Mouse (Mus musculus) MEL (cell line): ENCODE data around the gene Prep. TPM values are rescaled to one million over a fixed set of nuclear protein-coding genes. Genes with fewer than 3 reads are reported as not detected.

Experiments used
- DNase-seq: peaks from one replicate; pipeline ENCODE4 v3.0.0; 2011; ENCODE audit warnings: low read depth, low spot score
- H3K27ac ChIP-seq: 2 replicates; pipeline ENCODE4 v1.5.1; 2012; ENCODE audit warnings: low read depth, mild to moderate bottlenecking, control low read depth, low read length, moderate library complexity; ENCODE audit not compliant: control insufficient read depth
- H3K27me3 ChIP-seq, 2 experiments: fragments of 150-350 bp in 1 of 2; sonication (generic) in 1 of 2; 2 replicates each; pipeline ENCODE4 v1.6.1; 2012; ENCODE audit warnings: low read length in 2 of 2, mild to moderate bottlenecking in 2 of 2, improper control_type of control experiment in 1 of 2, moderate library complexity in 1 of 2; ENCODE audit not compliant: insufficient read depth in 2 of 2, control insufficient read depth in 1 of 2
- H3K36me3 ChIP-seq, 2 experiments: 2 replicates each; pipeline ENCODE4 v1.6.1; 2012 to 2014; ENCODE audit warnings: low read length in 2 of 2, improper control_type of control experiment in 1 of 2, inconsistent platforms in 1 of 2, mild to moderate bottlenecking in 1 of 2; ENCODE audit not compliant: insufficient read depth in 2 of 2, control insufficient read depth in 1 of 2
- H3K4me1 ChIP-seq, 2 experiments: fragments of 150-350 bp in 1 of 2; sonication (generic) in 1 of 2; 2 replicates each; pipeline ENCODE4 v1.6.1; 2012; ENCODE audit warnings: low read length in 2 of 2, improper control_type of control experiment in 1 of 2, mild to moderate bottlenecking in 1 of 2; ENCODE audit not compliant: insufficient read depth in 2 of 2, control insufficient read depth in 1 of 2
- H3K4me3 ChIP-seq, 2 experiments: fragments of 150-350 bp in 1 of 2; sonication (generic) in 1 of 2; 2 replicates each; pipeline ENCODE4 v1.5.1; 2012; ENCODE audit warnings: low read depth in 2 of 2, low read length in 2 of 2, mild to moderate bottlenecking in 2 of 2, moderate library complexity in 2 of 2, control low read depth in 1 of 2, improper control_type of control experiment in 1 of 2; ENCODE audit not compliant: control insufficient read depth in 1 of 2, insufficient read depth in 1 of 2
- H3K79me2 ChIP-seq: 2 replicates; pipeline ENCODE4 v1.6.1; 2012; ENCODE audit warnings: mild to moderate bottlenecking, low read length, moderate library complexity; ENCODE audit not compliant: control insufficient read depth, poor library complexity, insufficient read depth
- H3K9ac ChIP-seq: 2 replicates; pipeline ENCODE4 v1.6.1; 2012; ENCODE audit warnings: low read depth, mild to moderate bottlenecking, control low read depth, low read length, moderate library complexity; ENCODE audit not compliant: control insufficient read depth, poor library complexity, severe bottlenecking
- H3K9me3 ChIP-seq: fragments of 150-350 bp; sonication (generic); replicated peaks from 2 replicates; pipeline ENCODE4 v1.6.1; 2012; ENCODE audit warnings: mild to moderate bottlenecking, low read length, improper control_type of control experiment, moderate library complexity; ENCODE audit not compliant: insufficient read depth
- CHD2 ChIP-seq: IDR thresholded peaks from 2 replicates; pipeline ENCODE4 v1.6.1; 2011; ENCODE audit warnings: low read length, improper control_type of control experiment
- E2F4 ChIP-seq: IDR thresholded peaks from 2 replicates; pipeline ENCODE4 v1.6.1; 2011; ENCODE audit warnings: low read depth, low read length, improper control_type of control experiment, borderline replicate concordance
- EP300 ChIP-seq, 2 experiments: IDR thresholded peaks; 2 replicates each; pipeline ENCODE4 v1.6.1; 2011; ENCODE audit warnings: improper control_type of control experiment in 2 of 2, low read length in 2 of 2, low read depth in 1 of 2, mild to moderate bottlenecking in 1 of 2
- GABPA ChIP-seq: IDR thresholded peaks from 2 replicates; pipeline ENCODE4 v1.6.1; 2012; ENCODE audit warnings: low read depth, mild to moderate bottlenecking, inconsistent platforms, low read length, improper control_type of control experiment, moderate library complexity
- GATA1 ChIP-seq: IDR thresholded peaks from 2 replicates; pipeline ENCODE4 v1.6.1; 2011; ENCODE audit warnings: low read depth, low read length, improper control_type of control experiment
- HCFC1 ChIP-seq: IDR thresholded peaks from 2 replicates; pipeline ENCODE4 v1.6.1; 2012; ENCODE audit warnings: low read depth, mild to moderate bottlenecking, inconsistent platforms, low read length, improper control_type of control experiment, moderate library complexity
- MAFK ChIP-seq: IDR thresholded peaks from 2 replicates; pipeline ENCODE4 v1.6.1; 2011; ENCODE audit warnings: low read depth, mild to moderate bottlenecking, low read length, improper control_type of control experiment, borderline replicate concordance
- MAX ChIP-seq: IDR thresholded peaks from 2 replicates; pipeline ENCODE4 v1.6.1; 2011; ENCODE audit warnings: low read length, improper control_type of control experiment
- MAZ ChIP-seq: IDR thresholded peaks from 2 replicates; pipeline ENCODE4 v1.6.1; 2012; ENCODE audit warnings: low read depth, mild to moderate bottlenecking, inconsistent platforms, low read length, improper control_type of control experiment
- MYB ChIP-seq: IDR thresholded peaks from 2 replicates; pipeline ENCODE4 v1.6.1; 2011; ENCODE audit warnings: mild to moderate bottlenecking, low read depth, low read length, improper control_type of control experiment
- MYC ChIP-seq: IDR thresholded peaks from 2 replicates; pipeline ENCODE4 v1.6.1; 2011; ENCODE audit warnings: low read depth, mild to moderate bottlenecking, low read length, improper control_type of control experiment, moderate library complexity
- NELFE ChIP-seq: IDR thresholded peaks from 2 replicates; pipeline ENCODE4 v1.6.1; 2011; ENCODE audit warnings: low read depth, low read length, improper control_type of control experiment
- NRF1 ChIP-seq: IDR thresholded peaks from 2 replicates; pipeline ENCODE4 v1.6.1; 2014; ENCODE audit warnings: low read depth, mild to moderate bottlenecking, inconsistent platforms, low read length, improper control_type of control experiment, moderate library complexity; ENCODE audit not compliant: poor library complexity, insufficient read depth, severe bottlenecking
- POLR2A ChIP-seq, 2 experiments: IDR thresholded peaks; 2 replicates each; pipeline ENCODE4 v1.6.1; 2011 to 2012; ENCODE audit warnings: low read length in 2 of 2, mild to moderate bottlenecking in 2 of 2, control low read depth in 1 of 2, improper control_type of control experiment in 1 of 2, low read depth in 1 of 2, moderate library complexity in 1 of 2; ENCODE audit not compliant: control insufficient read depth in 1 of 2, insufficient read depth in 1 of 2, poor library complexity in 1 of 2
- TCF12 ChIP-seq: IDR thresholded peaks from 2 replicates; pipeline ENCODE4 v1.6.1; 2014; ENCODE audit warnings: low read depth, mild to moderate bottlenecking, inconsistent platforms, low read length, improper control_type of control experiment, moderate library complexity
- USF2 ChIP-seq, 2 experiments: IDR thresholded peaks; 2 replicates each; pipeline ENCODE4 v1.6.1; 2011 to 2012; ENCODE audit warnings: improper control_type of control experiment in 2 of 2, low read length in 2 of 2, borderline replicate concordance in 1 of 2, inconsistent platforms in 1 of 2, low read depth in 1 of 2, mild to moderate bottlenecking in 1 of 2; ENCODE audit not compliant: insufficient read depth in 1 of 2
- ZC3H11A ChIP-seq: IDR thresholded peaks from 2 replicates; pipeline ENCODE4 v1.6.1; 2012; ENCODE audit warnings: low read depth, mild to moderate bottlenecking, inconsistent platforms, low read length, improper control_type of control experiment
- ZKSCAN1 ChIP-seq: IDR thresholded peaks from 2 replicates; pipeline ENCODE4 v1.6.1; 2012; ENCODE audit warnings: low read depth, mild to moderate bottlenecking, inconsistent platforms, low read length, improper control_type of control experiment, moderate library complexity
- polyA plus RNA-seq, 2 experiments: library from polyadenylated mRNA; stranded (reverse) in 1 of 2; unstranded in 1 of 2; fragments of >175 nt in 1 of 2; fragments of >200 nt in 1 of 2; gene quantifications; 2 replicates each; pipeline versions ENCODE4 v1.2.1 to v1.2.4; 2012; ENCODE audit warnings: low replicate concordance in 2 of 2, low read depth in 1 of 2; ENCODE audit not compliant: insufficient read length in 2 of 2, insufficient read depth in 1 of 2, missing spikeins in 1 of 2
- total RNA-seq: library from RNA; depleted of rRNA; stranded (reverse); fragments of 300-350 nt; gene quantifications from 2 replicates; pipeline ENCODE4 v1.2.3, GENCODE M21; 2012

Gene Prep
- total and polyA plus RNA-seq, 3 experiments, result 12.0 to 24.4 TPM; not detected in 1

DNA sequence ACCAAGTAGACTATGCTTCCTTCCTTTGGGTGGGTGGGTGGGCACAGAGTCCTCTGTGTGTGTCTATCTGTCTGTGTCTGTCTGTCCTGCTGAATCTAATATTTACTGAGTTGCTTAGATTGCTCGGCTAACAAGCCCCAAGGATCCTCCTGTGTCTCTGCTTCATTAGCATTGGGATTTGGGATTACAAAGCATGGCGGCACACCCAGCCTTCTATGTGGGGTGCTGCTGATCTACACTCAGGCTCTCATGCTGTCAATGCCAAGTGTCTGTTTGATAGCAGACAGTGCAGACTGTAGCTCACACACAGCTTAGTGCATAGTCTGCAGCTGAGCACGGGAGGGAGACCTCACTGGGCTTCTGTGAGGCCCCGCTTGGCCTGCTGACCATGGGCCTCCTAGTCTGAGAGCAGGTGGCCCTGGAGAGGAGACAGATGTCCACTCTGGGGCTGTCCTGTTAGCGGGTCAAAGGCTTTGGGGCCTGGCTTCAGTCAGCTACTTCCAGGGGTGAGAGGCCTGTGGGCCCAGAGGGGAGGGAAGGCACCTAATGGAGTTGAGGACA is 8.6 kb downstream of the Prep start:
- TF ChIP-seq GATA1 (no peak), MYB (no peak), GABPA (no peak)
- H3K4me3 ChIP-seq, result no peak overlapping the region
- H3K27ac ChIP-seq, result no peak overlapping the region
- H3K36me3 ChIP-seq, result peaks cover 7 to 28% of the 10 kb centered on the region in 2 experiments
- H3K9ac ChIP-seq, result no peak overlapping the region
- DNase-seq, result no peak
- H3K9me3 ChIP-seq, result no peaks in the 10 kb centered on the region
- peaks cover 26% of the 10 kb centered on the region for H3K79me2 ChIP-seq
- no peaks in the 10 kb centered on the region for H3K27me3 ChIP-seq
- H3K4me1 ChIP-seq, result peaks cover 7 to 31% of the 10 kb centered on the region in 2 experiments; a peak in 3 of 4 replicates

DNA sequence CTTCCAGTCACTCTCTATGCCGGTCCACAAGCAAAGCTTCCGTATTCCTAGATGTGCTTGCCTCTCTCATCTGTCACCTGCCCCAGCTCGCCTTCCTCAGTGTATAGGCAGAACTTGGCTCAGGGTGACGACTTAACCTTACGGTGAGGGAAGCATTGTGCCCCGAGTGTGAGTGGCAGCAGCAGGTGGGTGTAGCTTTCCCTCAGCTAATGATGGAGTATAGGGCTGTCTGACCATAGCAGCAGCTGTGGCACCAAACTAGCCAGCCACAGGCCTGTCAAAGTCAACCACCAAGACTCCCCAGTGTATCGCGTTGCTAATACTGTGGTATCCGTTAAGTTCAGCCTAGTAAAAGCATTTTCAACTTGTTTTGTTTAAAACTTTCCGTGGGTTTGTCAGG is 9.6 kb downstream of the Prep start:
- Histone ChIP-seq H3K79me2 (peaks cover 21% of the 10 kb centered on the region), H3K27ac (no peak overlapping the region), H3K36me3 (peaks cover 9 to 24% of the 10 kb centered on the region in 2 experiments), H3K4me3 (no peak overlapping the region), H3K27me3 (no peaks in the 10 kb centered on the region), H3K9ac (no peak overlapping the region), H3K4me1 (peaks cover 3 to 25% of the 10 kb centered on the region in 2 experiments; a peak in 3 of 4 replicates), H3K9me3 (no peaks in the 10 kb centered on the region)
- no peak for DNase-seq
- TF ChIP-seq MAFK (no peak), MYC (no peak), USF2 (IDR thresholded peaks at IDR 0.05; ENCODE audit: borderline replicate concordance in 1 of 2, insufficient read depth in 1 of 2, low read depth in 1 of 2, low read length in 2 of 2) (no peak), TCF12 (no peak), MAZ (no peak), ZKSCAN1 (no peak), GABPA (no peak), E2F4 (no peak), POLR2A (IDR thresholded peaks at IDR 0.05; ENCODE audit: control insufficient read depth in 1 of 2, insufficient read depth in 1 of 2, low read depth in 1 of 2, low read length in 2 of 2, poor library complexity in 1 of 2) (no peak), ZC3H11A (no peak), CHD2 (no peak), NRF1 (no peak), MAX (no peak), EP300 (IDR thresholded peaks at IDR 0.05; ENCODE audit: low read depth in 1 of 2, low read length in 2 of 2) (no peak), HCFC1 (no peak), NELFE (no peak)
